Mouse (Mus musculus): ENCODE results near the gene Lrrc27. TPM values are rescaled to one million over a fixed set of nuclear protein-coding genes. Genes with fewer than 3 reads are reported as not detected.

The Lrrc27 gene
- polyA plus RNA-seq, 1 experiment from 2014 or later: 2.7 TPM

DNA sequence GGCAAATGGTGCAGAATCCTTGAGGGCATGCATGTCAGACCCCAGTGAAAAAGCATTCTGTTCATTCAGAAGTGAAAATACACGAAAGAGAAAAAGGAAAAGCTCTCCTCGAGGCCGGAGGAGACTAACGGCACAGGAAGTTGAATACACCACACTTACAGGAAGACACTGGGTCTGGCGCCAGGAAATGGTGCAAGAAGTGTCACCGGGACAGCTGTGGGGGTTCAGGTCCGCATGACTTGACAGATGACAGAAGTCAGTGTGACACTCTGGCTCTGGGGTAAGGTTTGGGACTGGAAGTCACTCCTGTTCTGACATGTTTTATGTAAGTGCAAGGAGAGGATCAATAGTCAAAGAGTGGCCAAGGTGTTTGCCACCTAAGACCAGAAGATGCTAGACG is 11.9 kb downstream of the Lrrc27 start:
- Histone ChIP-seq H3K27me3 (no peaks in the 10 kb centered on the region), H3K4me1 (no peaks in the 10 kb centered on the region)
- WGBS: 64% methylated on average over 8 of the region's 8 CpGs

DNA sequence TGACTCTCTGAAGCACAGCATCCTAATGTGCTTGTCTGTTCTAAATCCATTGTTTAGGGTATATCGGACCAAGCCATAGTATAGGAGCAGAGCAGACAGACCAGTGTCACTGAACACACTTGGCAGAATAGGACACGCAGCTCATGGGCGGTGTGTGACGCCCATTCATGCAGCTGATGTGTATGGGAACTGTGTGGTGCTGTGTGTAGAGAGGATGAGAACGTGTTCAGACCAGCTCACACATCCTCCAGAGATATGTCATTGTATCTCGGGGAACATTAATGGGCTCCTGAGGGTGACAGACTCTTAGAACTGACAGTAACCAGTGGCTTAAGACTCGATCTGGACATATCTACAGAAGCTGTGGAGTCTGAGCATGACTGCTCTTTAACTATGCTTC is 13.6 kb downstream of the Lrrc27 start:
- H3K36me3 ChIP-seq: no peaks in the 10 kb centered on the region
- no peak overlapping the region for H3K4me2 ChIP-seq (replicated peaks)
- 84% methylated on average over 7 of the region's 7 CpGs for WGBS
- no peak overlapping the region for H3K9ac ChIP-seq
- H3K4me3 ChIP-seq: no peak overlapping the region
- H3K27ac ChIP-seq: no peak overlapping the region
- no peak for ATAC-seq (ENCODE audit: insufficient number of reproducible peaks, insufficient read depth, low FRiP score, low TSS enrichment)
- no peaks in the 10 kb centered on the region for H3K4me1 ChIP-seq
- H3K9me3 ChIP-seq: no peaks in the 10 kb centered on the region
- no peaks in the 10 kb centered on the region for H3K27me3 ChIP-seq

More for the DNA sequence above, 11.9 kb downstream of the Lrrc27 start:
- H3K36me3 ChIP-seq: no peaks in the 10 kb centered on the region
- H3K4me2 ChIP-seq (replicated peaks): no peak overlapping the region
- no peak overlapping the region for H3K4me3 ChIP-seq
- H3K9ac ChIP-seq: no peak overlapping the region
- H3K27ac ChIP-seq: no peak overlapping the region
- H3K9me3 ChIP-seq: no peaks in the 10 kb centered on the region
- ATAC-seq (ENCODE audit: insufficient number of reproducible peaks, insufficient read depth, low FRiP score, low TSS enrichment): no peak

- Histone ChIP-seq H3K9ac (no peak overlapping the region), H3K4me1 (peaks cover 1% of the 10 kb centered on the region; the same call in 1 of the 2 replicates), H3K9me3 (no peaks in the 10 kb centered on the region), H3K27ac (no peak overlapping the region), H3K27me3 (no peaks in the 10 kb centered on the region), H3K4me3 (no peak overlapping the region), H3K36me3 (no peaks in the 10 kb centered on the region), H3K4me2 (replicated peaks) (no peak overlapping the region)
- 70% methylated on average over 6 of the region's 6 CpGs for WGBS
- no peak for ATAC-seq (ENCODE audit: insufficient number of reproducible peaks, insufficient read depth, low FRiP score, low TSS enrichment)
Observed at GRCm38 (mm10) chr7:139228447-139229171, 15.8 kb downstream of the Lrrc27 start.

DNA sequence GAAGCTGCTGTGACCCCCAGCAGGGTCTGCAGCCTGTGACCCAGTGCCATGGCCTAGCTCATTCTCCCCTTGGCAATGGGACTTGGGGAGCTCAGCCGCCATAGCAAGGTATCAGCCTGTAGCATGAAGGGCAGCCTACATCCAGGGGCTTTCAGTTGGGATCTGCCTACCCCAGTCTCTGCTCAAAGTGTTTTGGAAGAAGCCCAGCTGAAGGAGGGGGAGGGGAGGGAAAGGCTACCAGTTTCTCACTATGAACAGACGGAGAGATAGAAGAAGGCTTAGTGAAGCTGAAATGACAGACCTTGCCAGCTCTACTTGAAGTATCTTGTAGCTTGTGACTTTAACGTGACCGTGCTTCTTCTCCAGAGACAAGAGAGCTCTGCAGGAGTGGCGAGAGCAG is 17.0 kb downstream of the Lrrc27 start:
- no peaks in the 10 kb centered on the region for H3K27me3 ChIP-seq
- H3K36me3 ChIP-seq: no peaks in the 10 kb centered on the region
- no peak for ATAC-seq (ENCODE audit: insufficient number of reproducible peaks, insufficient read depth, low FRiP score, low TSS enrichment)
- H3K4me3 ChIP-seq: no peak overlapping the region
- 69% methylated on average over 5 of the region's 5 CpGs for WGBS
- no peaks in the 10 kb centered on the region for H3K9me3 ChIP-seq
- H3K4me2 ChIP-seq (replicated peaks): no peak overlapping the region
- H3K27ac ChIP-seq: no peak overlapping the region
- peaks cover 13% of the 10 kb centered on the region for H3K4me1 ChIP-seq
- no peak overlapping the region for H3K9ac ChIP-seq

- Histone ChIP-seq H3K4me3 (no peak overlapping the region), H3K4me1 (peaks cover 17% of the 10 kb centered on the region), H3K36me3 (no peaks in the 10 kb centered on the region), H3K4me2 (replicated peaks) (no peak overlapping the region), H3K9me3 (no peaks in the 10 kb centered on the region), H3K9ac (no peak overlapping the region), H3K27ac (no peak overlapping the region), H3K27me3 (no peaks in the 10 kb centered on the region)
- 78% methylated on average over 12 of the region's 12 CpGs for WGBS
- no peak for ATAC-seq (ENCODE audit: insufficient number of reproducible peaks, insufficient read depth, low FRiP score, low TSS enrichment)
Observed at GRCm38 (mm10) chr7:139230241-139230640, 17.5 kb downstream of the Lrrc27 start.

DNA sequence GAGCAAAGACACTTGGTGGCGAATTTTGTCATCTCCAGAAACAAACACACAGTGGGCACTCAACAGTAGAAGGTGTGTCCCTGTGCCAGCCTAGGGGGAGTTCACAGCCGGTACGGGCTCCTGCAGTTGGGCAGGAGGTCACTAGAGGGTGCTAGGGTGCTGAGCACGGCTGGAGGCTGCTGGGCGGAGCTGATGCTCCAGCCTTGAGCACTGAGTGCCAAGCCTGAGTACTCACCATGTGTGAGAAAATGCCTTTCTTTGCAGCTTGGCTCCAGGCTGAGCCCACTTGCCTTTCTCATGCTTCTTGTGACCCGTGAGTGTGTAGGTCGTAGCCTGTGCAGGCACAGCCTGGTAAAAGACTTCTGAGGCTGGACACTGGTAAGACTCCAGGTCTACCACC is 20.9 kb downstream of the Lrrc27 start:
- Histone ChIP-seq H3K36me3 (no peaks in the 10 kb centered on the region), H3K4me2 (replicated peaks) (no peak overlapping the region; the same call in 1 of the 2 replicates), H3K27me3 (no peaks in the 10 kb centered on the region), H3K4me1 (peaks cover 17% of the 10 kb centered on the region), H3K4me3 (no peak overlapping the region), H3K9me3 (no peaks in the 10 kb centered on the region), H3K9ac (no peak overlapping the region), H3K27ac (no peak overlapping the region)
- ATAC-seq (ENCODE audit: insufficient number of reproducible peaks, insufficient read depth, low FRiP score, low TSS enrichment): no peak; the same call in 1 of the 2 replicates
- under 1% methylated on average over 7 of the region's 7 CpGs for WGBS

- H3K9ac ChIP-seq: no peak overlapping the region
- no peaks in the 10 kb centered on the region for H3K36me3 ChIP-seq
- H3K27me3 ChIP-seq: no peaks in the 10 kb centered on the region
- peaks cover 17% of the 10 kb centered on the region for H3K4me1 ChIP-seq
- peak overlapping the region; percentile 19; the same call in 1 of the 2 replicates for H3K4me2 ChIP-seq (replicated peaks)
- H3K4me3 ChIP-seq: no peak overlapping the region
- 8% methylated on average over 18 of the region's 18 CpGs for WGBS
- H3K9me3 ChIP-seq: no peaks in the 10 kb centered on the region
- H3K27ac ChIP-seq: no peak overlapping the region
- ATAC-seq (ENCODE audit: insufficient number of reproducible peaks, insufficient read depth, low FRiP score, low TSS enrichment): no peak
Observed at GRCm38 (mm10) chr7:139234426-139235188, 21.8 kb downstream of the Lrrc27 start.

- H3K4me2 ChIP-seq (replicated peaks): no peak overlapping the region
- H3K27ac ChIP-seq: no peak overlapping the region
- H3K4me1 ChIP-seq: peaks cover 17% of the 10 kb centered on the region
- WGBS: 78% methylated on average over 12 of the region's 12 CpGs
- H3K9me3 ChIP-seq: no peaks in the 10 kb centered on the region
- H3K4me3 ChIP-seq: no peak overlapping the region
- no peaks in the 10 kb centered on the region for H3K27me3 ChIP-seq
- ATAC-seq (ENCODE audit: insufficient number of reproducible peaks, insufficient read depth, low FRiP score, low TSS enrichment): no peak
- H3K9ac ChIP-seq: no peak overlapping the region
- H3K36me3 ChIP-seq: no peaks in the 10 kb centered on the region
Observed at GRCm38 (mm10) chr7:139235651-139236358, 23.0 kb downstream of the Lrrc27 start.

GRCm38 (mm10) chr7:139239432-139239831 is 26.6 kb downstream of the Lrrc27 start:
- Histone ChIP-seq H3K36me3 (no peaks in the 10 kb centered on the region), H3K27me3 (0 out of 2 replicates have a peak, but pooled peaks cover 4% of the 10 kb centered on the region), H3K4me2 (replicated peaks) (no peak overlapping the region), H3K27ac (no peak overlapping the region), H3K9ac (no peak overlapping the region), H3K4me3 (no peak overlapping the region), H3K9me3 (no peaks in the 10 kb centered on the region), H3K4me1 (peaks cover 8% of the 10 kb centered on the region)
- 72% methylated on average over 3 of the region's 3 CpGs for WGBS
- no peak for ATAC-seq (ENCODE audit: insufficient number of reproducible peaks, insufficient read depth, low FRiP score, low TSS enrichment)

DNA sequence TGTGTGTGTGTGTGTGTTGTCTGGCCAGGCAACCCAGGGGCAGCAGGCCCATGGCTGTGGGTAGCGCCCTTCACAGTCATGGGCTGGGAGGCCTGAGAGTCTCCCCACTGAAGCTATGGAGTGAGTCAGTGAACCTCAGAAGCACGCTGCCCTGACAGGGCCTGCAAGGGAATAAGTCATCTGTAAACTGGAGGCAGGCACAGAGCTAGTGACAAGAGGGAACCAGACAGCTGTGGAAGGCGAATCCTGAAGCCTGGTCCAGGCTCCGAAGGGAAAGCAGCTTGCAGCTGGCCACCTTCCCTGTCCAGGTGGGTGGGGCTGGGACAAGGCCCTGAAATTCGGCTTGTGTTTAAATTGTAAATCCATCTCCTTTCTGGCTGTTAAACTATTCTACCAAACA is 33.3 kb downstream of the Lrrc27 start:
- Histone ChIP-seq H3K36me3 (no peaks in the 10 kb centered on the region), H3K27ac (no peak overlapping the region), H3K4me2 (replicated peaks) (no peak overlapping the region), H3K4me3 (no peak overlapping the region), H3K27me3 (peaks cover 15% of the 10 kb centered on the region; the same call in 1 of the 2 replicates), H3K9me3 (no peaks in the 10 kb centered on the region), H3K9ac (no peak overlapping the region), H3K4me1 (peaks cover 33% of the 10 kb centered on the region)
- WGBS: 68% methylated on average over 5 of the region's 5 CpGs
- ATAC-seq (ENCODE audit: insufficient number of reproducible peaks, insufficient read depth, low FRiP score, low TSS enrichment): no peak

DNA sequence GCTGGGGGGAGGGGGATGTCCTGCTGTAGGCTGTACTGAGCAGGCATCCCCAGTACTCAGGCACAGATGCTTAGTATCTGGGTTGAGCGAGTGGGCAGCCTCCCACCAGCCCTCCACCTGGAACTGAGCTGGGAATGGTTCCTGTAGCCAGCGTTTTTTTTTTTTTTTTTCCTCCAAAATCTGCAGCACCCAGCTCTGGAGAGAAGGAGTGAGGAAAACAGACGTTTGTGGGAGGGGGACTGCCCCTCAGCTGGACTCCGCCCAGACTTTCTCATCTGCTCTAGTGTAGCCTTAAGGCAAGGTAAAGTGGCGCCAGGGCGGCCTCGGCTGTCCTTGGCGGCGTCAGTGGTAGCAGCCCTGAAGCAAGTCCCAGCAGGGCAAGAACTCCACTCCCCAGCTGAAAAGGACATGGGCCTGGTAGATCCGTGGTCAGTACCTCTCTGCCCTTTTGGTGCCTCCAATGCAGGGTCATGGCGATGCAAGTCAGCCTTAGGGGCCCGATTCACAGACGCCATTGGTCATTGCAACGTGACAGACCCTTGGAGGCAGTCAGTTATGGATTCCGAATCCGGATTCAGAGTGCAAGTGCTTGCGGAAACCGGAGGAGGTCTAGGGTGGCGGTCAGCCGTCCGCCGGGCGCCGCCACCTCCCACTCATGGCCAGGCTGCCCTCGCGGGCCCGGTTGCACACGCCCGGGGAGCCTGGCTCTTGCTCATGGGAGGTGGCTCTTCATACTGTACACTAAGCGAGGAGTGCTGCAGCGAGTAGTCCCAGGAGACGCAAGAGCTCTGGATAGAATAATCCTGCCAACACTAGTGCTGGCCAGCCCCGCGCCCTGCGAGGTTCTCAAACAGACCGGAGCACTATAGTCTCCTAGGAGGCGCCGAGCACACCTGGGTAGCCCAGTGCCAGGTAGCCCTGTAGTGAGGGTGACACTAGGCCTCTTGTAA is 34.4 kb downstream of the Lrrc27 start:
- H3K4me1 ChIP-seq: peaks cover 39% of the 10 kb centered on the region
- peaks cover 10% of the 10 kb centered on the region; the same call in 1 of the 2 replicates for H3K27me3 ChIP-seq
- 0 out of 2 replicates have a peak overlapping the region, but pooled peaks have one; percentile 37 for H3K27ac ChIP-seq
- 2% methylated on average over 38 of the region's 38 CpGs for WGBS
- peak overlapping the region; percentile 95 for H3K4me2 ChIP-seq (replicated peaks)
- H3K9me3 ChIP-seq: no peaks in the 10 kb centered on the region
- no peaks in the 10 kb centered on the region for H3K36me3 ChIP-seq
- peak overlapping the region; percentile 66 for H3K4me3 ChIP-seq
- peak; percentile 53 for ATAC-seq (ENCODE audit: insufficient number of reproducible peaks, insufficient read depth, low FRiP score, low TSS enrichment)
- H3K9ac ChIP-seq: peak overlapping the region; percentile 73
